Mouse (Mus musculus) ES-CJ7 (cell line): ENCODE data around the gene Opa1.

Experiments
- DNase-seq: peaks from one replicate; pipeline ENCODE4 v3.0.0; 2011; ENCODE audit warnings: low read depth, low spot score

Gene Opa1

GRCm38 (mm10) chr16:29579167-29579786 lies at the start of gene Opa1:
Opa1 (plus strand) TSS chr16:29579334.
- DNase-seq = peak; percentile 97

- no peak for DNase-seq
Measured at GRCm38 (mm10) chr16:29533641-29534040, 45.5 kb upstream of the Opa1 start.

- DNase-seq = no peak
Measured at GRCm38 (mm10) chr16:29535866-29536265, 43.3 kb upstream of the Opa1 start.

GRCm38 (mm10) chr16:29536411-29537204 lies 42.5 kb upstream of the Opa1 start:
- no peak for DNase-seq

DNA sequence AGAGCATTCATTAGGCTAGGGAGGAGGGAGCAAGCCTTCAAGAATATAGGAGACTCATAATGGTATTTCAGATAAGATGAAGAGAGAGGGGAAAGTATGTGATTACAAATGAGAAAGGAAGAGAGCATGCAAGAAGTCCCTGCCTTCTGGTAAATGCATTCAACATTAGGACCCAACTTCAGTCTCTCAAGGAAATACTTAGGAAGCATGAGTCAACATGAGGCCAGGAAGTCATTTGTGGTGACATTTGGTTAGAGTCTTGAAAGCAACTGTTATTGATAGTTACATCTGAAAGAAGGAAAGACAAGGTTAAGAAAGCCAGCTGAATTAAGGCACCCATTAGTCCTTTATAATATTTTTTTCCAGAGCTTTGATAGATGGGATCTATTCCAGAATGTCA lies 39.2 kb upstream of the Opa1 start:
- DNase-seq = no peak

DNA sequence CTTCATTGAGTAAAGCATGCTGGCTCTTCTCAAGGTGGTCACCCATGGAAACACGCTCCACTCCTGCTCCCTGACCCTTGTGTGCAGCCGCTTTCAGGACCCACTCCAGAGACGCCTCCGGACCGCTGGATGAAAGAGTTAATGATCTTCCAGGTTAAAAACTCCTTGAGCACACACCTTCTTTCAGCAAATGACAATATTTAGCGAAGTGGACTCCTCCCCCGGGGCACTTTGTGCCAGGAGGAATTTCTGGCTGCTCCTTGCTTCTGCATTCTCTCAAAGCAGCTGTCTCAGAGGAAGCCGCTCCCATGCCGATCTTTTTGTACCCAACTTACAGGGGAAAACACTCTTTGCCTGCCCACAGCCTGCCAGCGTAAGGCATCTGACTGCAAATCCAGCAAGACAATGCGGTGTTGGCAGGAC lies 37.9 kb upstream of the Opa1 start:
- DNase-seq = no peak

DNA sequence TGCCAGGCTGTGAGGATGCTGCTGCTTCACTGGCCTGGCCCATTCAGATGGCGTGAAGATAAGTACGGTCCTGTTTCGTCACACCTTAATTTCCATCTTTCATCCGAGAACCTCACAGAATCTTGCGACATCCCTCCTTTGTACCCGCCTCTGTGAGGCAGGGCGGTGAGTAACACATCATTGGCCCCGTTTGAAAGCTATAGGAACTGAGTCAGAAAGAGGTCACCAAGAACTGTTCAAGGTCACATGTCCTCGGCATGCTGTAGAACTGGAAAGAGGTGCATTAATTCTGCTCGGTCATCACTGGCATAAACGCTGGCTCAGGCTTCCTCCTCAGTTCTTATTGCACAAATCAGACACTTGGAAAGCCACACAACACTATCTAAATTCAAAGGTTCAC lies 34.3 kb upstream of the Opa1 start, which contains the start of gene Atp13a4:
Atp13a4 (minus strand) TSS at position 36 of the 400 bp plus-strand sequence.
- DNase-seq = no peak

DNA sequence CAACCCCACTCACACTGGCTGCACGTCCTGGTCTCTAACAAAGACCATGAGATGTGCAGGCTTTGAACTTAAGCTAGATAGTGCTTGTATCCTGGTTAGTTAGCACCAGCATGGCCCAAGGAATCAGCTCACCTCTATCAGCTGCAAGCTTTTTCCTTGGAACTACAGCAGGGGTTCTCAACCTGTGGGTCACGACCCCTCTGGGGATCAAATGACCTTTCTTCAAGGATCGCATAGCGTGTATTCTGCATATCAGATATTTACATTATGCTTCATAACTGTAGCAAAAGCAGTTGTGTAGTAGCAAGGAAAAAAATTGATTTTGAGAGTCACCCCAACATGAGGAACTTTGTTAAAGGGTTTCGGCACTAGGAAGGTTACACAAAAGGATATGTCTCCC lies 19.5 kb upstream of the Opa1 start:
- peak; percentile 8 for DNase-seq

DNA sequence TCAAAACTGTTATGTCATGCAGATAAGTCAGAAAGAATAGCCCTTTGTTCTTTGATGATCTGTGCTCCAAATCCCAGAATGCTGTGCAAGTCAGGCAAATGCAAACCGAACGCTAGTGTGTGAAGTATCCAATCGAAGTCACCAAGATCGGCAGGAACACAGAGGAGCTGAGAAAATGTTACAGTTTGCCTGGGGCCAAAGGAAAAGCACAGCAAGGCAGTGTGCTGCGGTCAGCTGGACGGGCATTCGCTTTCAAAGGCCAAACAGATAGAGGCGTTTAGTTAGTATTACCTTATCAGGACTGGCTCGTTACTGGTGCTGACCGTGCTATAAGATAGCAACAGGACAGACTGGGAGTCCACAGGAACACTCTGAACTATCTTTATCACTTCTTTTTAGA lies 18.7 kb upstream of the Opa1 start:
- peak; percentile 79 for DNase-seq

DNA sequence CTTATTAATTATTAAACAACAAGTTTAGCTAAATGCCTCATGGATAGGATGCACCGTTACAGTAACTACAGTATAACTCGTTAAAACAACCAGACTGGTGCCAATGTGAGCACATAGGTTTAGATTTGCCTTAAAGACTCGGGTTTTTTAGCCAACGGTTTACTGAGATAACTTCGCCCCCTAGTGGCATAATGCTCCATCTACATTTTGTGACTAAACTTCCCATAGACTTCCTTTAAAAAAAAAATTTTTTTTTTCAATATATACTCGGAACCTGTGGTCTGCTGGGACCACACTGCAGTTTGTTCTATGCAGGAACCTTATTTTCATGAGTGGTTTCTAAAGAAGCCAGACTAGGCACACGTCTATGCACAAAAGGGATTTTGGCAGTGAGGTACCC lies 18.3 kb upstream of the Opa1 start:
- DNase-seq = peak; percentile 70

DNA sequence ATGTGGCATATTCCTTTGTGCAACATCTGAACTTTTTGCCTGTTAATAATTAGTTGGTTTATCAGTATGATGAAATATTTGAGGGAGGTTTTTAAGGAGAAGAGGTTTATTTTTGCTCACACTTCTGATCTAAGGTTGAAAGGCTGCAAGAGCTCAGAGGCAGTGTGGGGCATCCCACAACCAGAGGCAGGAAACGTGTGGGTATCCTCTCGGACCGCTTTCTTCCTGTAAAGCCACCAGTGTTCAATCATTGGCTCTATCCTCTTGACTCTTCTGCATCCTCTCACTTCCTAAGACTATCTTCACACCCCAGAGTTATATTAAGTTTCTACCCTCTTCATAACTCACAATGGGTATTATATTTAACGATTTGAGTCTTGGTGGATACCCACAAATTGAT lies 5.1 kb upstream of the Opa1 start:
- DNase-seq = no peak

- peak; percentile 67 for DNase-seq
Measured at GRCm38 (mm10) chr16:29575620-29576019, 3.5 kb upstream of the Opa1 start.

- no peak for DNase-seq
Measured at GRCm38 (mm10) chr16:29579787-29580176, 648 bp downstream of the Opa1 start.

DNA sequence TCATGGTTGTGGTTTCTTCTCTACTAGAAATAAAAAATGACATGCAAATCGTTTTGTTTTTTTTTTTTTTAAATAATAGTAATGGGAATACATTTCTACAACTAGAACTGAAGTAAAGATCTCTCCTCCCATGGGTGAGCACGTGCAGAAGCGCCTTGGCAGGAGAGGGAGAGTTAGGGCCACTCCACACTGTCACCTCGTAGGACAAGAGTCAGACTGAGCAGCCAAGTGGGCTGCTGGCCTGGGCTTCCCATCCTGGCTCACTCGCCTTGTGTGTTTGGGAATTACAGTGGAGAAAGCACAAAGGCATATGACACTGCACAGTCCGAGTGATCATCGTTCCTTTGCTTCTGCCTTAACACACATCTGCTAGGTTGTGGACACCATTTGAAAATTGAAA lies 13.0 kb downstream of the Opa1 start:
- no peak for DNase-seq

DNA sequence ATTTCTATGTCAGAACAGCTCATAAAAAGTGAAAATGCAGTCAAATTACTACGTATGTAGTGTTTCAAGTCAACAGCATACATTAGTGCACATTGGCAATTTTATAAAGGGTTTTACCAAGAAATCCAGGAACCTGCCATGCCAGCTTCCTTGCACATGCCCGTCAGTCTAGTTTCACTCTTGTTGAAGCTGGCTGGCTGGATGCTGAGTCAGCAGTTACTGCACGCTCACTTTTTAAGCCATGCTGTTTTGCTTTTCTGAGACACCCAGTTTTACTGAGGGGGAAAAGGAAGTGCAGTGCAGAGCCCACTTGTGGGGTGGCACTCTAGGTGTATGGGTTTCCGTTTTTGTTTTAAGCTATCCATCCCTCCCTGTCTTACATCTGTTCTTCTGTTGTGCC lies 18.0 kb downstream of the Opa1 start:
- no peak for DNase-seq

GRCm38 (mm10) chr16:29605546-29605945 lies 26.4 kb downstream of the Opa1 start:
- no peak for DNase-seq

GRCm38 (mm10) chr16:29607131-29607530 lies 28.0 kb downstream of the Opa1 start:
- no peak for DNase-seq

GRCm38 (mm10) chr16:29614762-29615161 lies 35.6 kb downstream of the Opa1 start:
- no peak for DNase-seq

DNA sequence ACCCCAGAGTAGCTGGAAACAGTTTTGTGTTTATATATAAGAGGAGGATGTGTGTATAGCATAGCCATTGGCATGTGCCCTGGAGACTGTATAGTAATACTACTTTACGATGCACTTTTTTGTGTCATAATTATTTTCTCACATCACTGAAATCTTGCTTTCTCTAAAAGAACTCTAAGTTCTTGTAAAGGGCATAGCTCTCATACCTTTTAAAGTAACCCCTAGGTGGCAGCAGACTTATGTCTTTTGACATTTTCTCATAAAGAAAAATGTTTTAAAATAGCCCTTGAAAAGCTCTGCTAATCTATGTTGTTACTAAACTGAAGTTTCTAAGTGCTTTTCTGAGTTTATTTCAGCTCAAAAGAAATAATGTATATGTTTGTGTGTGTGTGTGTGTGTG lies 49.9 kb downstream of the Opa1 start:
- peak; percentile 40 for DNase-seq

DNA sequence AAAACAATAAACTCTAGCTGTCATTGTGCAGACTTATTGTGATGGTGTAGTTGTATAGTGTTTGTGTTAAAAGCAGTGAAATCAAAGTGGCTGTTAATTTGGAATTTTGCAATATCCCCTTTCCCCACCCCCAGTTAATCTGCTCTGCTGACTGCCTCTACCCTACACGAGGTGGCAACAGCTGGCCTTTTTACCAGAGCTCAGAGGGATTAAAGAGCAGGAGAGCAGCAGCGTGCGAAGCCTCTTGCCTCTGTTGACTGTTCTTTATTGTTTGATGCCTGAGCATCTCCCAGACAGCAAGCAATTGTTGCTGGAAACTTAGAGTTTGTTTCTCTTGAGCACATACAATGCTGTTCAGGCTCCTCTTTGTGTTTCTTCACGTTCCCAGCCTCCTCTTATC lies 56.6 kb downstream of the Opa1 start:
- no peak for DNase-seq

DNA sequence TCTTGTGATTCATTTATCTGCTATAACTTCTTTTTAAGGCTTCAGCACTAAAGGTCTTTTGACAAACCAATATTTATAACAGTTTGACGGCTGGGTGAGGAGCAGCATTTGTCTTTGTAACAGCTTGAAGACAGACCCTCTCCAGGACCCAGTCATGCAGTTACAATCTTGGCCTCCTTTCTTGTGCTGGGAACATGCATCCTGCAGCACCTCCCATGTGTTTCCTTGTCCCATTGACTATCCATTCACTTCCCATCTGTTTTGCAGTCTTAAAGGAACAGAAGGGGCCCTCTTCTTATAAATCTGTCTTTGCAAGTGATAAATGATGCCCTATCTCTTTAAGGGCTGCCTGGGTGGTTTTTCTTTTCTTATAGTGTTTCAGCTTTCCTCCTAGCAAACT lies 63.2 kb downstream of the Opa1 start:
- DNase-seq = no peak

DNA sequence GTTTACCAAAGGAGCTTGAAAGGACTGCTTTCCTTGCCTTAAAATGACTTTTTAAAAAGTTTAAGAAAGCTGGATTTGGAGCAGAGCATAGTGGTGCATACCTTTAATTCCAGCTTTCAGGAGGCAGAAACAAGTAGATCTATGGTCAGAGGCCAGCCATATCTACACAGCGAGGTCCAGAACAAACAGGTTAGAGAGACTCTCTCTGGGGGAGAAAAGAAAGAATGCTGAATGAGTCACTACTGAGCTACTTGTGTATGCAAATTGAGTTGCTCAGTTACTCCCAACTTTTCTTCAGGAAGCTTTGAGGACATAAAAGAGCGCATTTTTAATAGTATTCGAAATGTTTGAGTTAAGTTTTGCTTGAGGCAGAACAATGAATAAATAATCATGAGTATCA lies 65.7 kb downstream of the Opa1 start:
- no peak for DNase-seq

- DNase-seq = no peak
Measured at GRCm38 (mm10) chr16:29646202-29646601, 67.1 kb downstream of the Opa1 start.
